Mouse (Mus musculus) urinary bladder, postnatal 10 days (tissue): ENCODE data around the gene Cask.
A peak's percentile ranks its signal among the peaks of the same experiment; 100 is the strongest.
"Not testable (repeated sequence)": the region's sequence is repeated elsewhere in the genome, so short reads cannot be mapped to it uniquely, and the experiment has no call there.

ENCODE experiments used
- DNase-seq: peaks from one replicate; pipeline ENCODE4 v3.0.0; 2022; ENCODE audit warnings: low spot score

The Cask gene

GRCm38 (mm10) chrX:13851285-13851684, at the start of gene Cask:
Gene Cask, minus strand, starts transcription at chrX:13851367.
- no peak for DNase-seq

DNA sequence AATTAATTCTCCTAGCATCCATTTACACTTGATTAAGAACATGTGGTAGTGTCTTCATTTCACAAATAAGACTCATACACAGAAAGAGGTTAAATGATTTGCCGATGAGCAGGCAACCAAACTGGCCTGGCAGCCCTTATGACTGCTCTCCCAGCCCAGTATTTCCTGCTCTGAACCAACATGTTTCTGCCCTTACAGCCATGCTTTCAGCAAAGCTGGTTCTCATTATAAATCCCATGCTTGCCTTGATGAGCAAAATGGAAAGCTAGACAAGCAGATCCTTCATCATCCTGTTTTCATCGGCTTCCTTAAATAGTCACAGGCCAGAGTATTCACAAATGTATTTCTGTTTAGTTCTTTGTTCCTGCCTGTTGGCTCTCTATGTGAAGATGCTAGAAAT, 38.8 kb upstream of the Cask start:
- no peak for DNase-seq

GRCm38 (mm10) chrX:13884348-13884747, 33.2 kb upstream of the Cask start:
- DNase-seq = no peak

DNA sequence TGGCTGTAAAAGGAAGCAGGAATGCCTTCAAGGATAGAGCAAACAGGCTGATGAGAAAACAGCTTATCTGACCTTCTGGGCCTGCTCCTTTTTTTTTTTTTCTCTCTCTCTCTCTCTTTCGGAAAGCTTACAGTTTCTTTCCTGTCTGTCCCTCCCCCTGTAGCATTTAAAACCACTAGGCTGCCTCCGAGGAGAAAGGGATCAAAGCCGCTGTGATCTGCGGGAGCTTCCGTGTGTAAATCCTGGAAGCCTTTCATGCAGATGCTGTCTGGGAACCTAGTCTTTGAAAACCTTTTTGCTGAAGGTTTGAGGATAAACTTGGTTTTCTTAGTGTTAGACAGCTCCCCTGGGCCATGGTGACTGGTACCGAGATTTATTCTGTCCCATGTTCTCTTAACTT, 30.8 kb upstream of the Cask start:
- no peak for DNase-seq

DNA sequence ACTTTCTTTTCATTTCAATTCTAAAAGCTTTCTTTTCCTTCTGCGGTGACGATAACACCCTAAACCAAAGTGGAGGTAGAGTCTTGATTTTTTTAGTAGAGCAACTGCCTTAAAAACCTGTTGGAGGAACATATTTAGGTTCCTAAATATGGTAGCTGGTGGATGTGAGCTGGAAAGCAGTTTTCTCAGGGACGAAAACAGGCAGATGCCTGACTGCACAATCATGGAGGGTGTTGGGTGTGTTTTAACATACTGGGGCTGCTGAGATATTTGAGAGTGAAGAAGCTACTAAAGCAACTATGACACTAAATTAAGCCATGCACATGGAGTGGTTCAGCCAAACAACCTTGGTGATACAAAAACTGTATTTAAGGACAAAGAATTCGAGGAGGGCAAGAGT, 9.0 kb upstream of the Cask start:
- no peak for DNase-seq

GRCm38 (mm10) chrX:13859051-13859450, 7.9 kb upstream of the Cask start:
- DNase-seq = no peak

DNA sequence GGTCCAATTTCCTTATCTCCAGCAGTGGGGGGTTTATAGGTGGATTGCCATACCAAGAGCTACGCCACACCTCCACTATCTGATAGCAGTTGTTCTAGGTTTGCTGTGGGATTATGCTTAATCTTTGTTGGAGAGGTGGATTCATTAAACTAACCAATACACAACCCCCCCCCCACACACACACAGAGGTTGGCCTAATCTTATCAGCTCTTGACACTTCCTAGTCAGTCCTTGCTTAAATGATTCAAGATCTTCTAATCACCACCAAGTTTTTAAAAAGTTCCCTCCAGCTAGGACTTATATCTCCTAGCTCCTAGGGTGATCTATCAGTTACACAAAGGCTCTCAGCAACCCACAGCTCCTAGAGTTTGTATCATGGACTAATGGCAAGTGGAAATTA, 2.7 kb downstream of the Cask start:
- DNase-seq = no peak

GRCm38 (mm10) chrX:13847502-13847851, 3.7 kb downstream of the Cask start:
- DNase-seq = no peak

- DNase-seq = peak; percentile 44
These were observed 4.3 kb downstream of the Cask start for GRCm38 (mm10) chrX:13846653-13847501.

DNA sequence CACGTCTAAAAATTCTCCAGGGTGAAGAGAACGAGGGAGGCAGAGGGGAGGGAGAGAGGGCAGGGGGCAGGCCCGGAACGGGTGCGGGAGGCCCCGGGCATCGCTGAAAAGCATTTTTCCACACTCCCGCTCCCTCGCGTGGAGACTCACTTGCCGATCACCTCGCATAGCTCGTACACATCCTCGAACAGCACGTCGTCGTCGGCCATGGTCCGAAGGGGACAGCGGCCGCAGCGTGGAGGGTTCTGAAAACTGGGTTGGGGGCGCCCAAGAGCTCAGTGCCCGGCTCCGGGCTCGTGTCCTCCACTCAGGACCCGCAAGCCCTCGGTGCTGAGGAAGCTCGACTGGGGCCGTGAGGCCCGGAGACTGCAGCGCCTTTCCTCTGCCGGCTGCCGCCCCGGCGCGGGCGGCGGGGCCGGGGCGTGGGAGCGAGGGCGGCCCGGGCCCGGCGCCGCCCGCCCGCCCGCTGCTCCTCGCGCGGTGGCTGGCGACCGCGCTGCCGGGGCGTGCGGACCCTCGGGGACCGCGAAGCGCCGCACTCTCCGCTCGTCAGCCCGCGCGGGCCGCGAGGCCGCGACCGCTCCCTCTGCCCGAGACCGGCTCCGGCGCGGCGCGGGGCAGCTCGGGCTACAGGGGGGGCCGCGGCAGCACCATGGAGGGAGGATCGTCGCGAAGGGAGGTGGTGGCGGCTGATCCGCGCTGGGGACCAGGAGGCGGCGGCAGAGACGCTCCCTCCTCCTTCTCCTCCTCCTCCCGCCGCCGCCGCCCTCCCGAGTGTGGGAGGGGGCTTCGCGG, 5.1 kb downstream of the Cask start:
- DNase-seq = no peak

- DNase-seq = no peak
These were observed 5.9 kb downstream of the Cask start for GRCm38 (mm10) chrX:13845141-13845857.

DNA sequence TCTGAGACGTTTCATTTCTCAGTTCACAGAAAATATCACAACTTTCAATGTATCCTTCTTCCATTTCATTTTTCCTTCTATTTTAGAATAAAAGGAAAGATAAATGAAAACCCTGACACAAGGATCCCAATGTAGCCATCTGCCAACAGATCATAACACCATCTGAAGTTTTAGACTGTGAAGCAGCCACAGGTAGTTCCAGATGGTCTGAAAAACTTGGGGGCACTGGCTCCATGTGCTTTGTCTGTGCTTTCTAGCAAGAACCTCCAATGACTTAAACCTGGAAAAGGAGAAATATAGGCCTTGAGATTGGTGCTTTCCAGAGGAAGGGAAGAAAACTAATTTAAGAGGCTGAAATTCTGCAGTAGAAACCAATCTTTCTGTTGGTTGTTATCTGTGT, 28.4 kb downstream of the Cask start:
- no peak for DNase-seq

GRCm38 (mm10) chrX:13798754-13799153, 52.4 kb downstream of the Cask start:
- no peak for DNase-seq

DNA sequence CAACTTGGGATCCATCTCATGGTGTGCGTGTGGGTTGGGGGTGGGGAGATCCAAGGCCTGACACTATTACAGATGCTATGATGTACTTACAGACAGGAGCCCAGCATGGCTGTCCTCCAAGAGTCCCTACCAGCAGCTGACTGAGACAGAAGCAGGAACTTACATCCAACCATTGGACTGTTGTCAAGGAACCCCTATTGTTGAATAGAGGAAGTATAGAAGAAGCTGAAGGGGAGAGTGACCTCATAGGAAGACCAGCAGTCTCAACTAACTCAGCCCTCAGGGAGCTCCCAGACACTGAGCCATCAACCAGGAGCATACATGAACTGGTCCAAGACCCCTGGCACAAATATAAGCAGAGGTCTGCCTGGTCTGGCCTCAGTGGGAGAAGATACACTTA, 85.5 kb downstream of the Cask start:
- DNase-seq = no peak

GRCm38 (mm10) chrX:13765024-13765423, 86.1 kb downstream of the Cask start:
- no peak for DNase-seq

GRCm38 (mm10) chrX:13757279-13758005, 93.7 kb downstream of the Cask start:
- no peak for DNase-seq

DNA sequence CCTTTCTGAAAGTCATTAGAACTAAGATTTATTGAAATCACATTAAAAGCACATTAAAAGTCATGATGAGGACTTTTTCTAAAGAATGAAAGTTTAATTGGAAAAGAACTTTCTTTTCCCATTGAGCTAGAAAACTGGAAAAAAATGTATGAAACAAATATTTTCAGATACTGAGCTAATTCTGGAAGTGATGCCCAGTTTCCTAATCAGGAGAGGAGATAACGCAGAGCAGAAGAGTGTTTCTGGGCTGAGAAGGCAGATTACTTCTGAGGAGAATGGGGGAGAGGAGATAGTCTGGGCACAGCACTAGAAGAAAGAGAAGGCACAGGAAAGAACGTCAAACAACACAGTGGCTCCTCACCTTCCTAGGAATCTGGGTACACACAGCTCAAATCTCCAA, 110.1 kb downstream of the Cask start:
- DNase-seq = no peak

DNA sequence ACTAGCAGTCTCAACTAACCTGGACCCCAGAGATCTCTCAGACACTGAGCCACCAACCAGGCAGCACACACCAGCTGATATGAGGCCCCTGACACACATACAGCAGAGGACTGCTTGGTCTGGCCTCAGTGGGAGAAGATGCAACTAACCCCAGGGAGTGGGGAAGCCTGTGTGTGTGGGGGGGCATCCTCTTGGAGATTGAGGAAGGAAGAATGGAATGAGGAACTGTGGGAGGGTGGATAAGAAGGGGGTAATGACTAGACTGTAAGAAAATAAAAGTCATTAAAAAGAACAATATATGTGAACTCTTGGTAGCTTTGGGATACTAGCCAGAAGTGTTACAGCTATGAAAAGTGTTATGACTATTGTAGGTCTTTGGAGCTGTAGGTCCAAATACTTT, 120.4 kb downstream of the Cask start:
- DNase-seq = not testable (repeated sequence)

- DNase-seq = no peak
These were observed 121.2 kb downstream of the Cask start for GRCm38 (mm10) chrX:13729835-13730480.

DNA sequence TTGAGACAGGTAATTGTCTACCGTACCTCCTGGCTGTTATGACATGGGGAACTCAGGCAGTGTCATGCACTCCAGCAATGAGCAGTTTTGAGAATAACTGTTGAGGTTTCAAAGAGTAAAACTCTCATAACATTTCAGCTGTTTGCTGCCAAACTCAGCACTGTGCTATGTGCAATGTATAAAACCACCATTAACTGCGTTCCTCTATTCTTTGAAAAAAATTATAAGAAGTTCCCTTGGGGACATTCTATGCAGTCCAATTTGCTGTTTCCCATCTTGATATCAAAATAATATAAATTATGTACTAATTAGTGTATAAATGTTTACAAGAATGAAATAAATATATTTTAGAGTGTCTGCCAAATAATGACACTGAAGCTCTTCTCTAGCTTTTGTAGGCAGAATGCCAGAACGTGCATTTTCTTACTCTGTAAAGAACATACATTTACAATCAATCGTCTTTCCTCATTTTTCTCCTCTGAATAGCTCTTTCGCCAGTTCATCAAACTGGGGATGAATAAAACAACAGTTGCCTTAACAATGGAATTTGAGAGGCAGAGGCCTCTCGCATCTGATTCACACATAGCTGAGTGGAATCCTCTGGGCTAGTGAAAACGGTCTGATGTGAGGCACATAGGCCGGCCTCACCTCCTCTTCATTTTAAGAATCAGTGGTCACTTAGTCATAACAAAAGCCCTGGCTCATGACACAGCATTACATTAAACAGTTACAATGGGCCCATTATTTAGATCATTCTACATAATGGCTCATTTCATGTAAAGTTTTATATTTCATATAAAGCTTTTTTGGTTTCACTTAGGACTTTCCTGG, 125.4 kb downstream of the Cask start:
- DNase-seq = no peak
